Mouse (Mus musculus): ENCODE results near the gene Mrpl14. TPM values are rescaled to one million over a fixed set of nuclear protein-coding genes. Genes with fewer than 3 reads are reported as not detected.

Gene Mrpl14
- total RNA-seq (2021) = 100 to 1,000 TPM; 126 to 132 TPM
- polyA plus RNA-seq (2012; rRNA removed) = 223 and 257 TPM in 2 replicates
- long read RNA-seq, transcript Mrpl14-201 (3 exons, 645 nt) = major isoform, 82 of 97 reads
- long read RNA-seq, partial matches to known transcripts = 0 of 97 reads
- long read RNA-seq, other reads (novel, unspliced or antisense) = 9 of 97 reads

GRCm38 (mm10) chr17:45686093-45686619, at the start of gene Mrpl14:
Mrpl14 (plus strand) TSS chr17:45686322.
- peak; percentile 93 for DNase-seq

GRCm38 (mm10) chr17:45638596-45639295, 47.4 kb upstream of the Mrpl14 start:
- DNase-seq = no peak

- DNase-seq = no peak
These were observed 44.1 kb upstream of the Mrpl14 start for GRCm38 (mm10) chr17:45641981-45642380.

- peak; percentile 65 for DNase-seq
These were observed 43.4 kb upstream of the Mrpl14 start for GRCm38 (mm10) chr17:45642701-45643100.

GRCm38 (mm10) chr17:45644185-45644584, 41.9 kb upstream of the Mrpl14 start:
- DNase-seq = no peak

- DNase-seq = no peak
These were observed 32.9 kb upstream of the Mrpl14 start for GRCm38 (mm10) chr17:45653233-45653632.

- no peak for DNase-seq
These were observed 30.3 kb upstream of the Mrpl14 start for GRCm38 (mm10) chr17:45655820-45656219.

GRCm38 (mm10) chr17:45659225-45659624, 26.9 kb upstream of the Mrpl14 start, which contains the start of gene Capn11:
Capn11 (minus strand) TSS chr17:45659325.
- DNase-seq = no peak

- DNase-seq = peak; percentile 76
These were observed 22.8 kb upstream of the Mrpl14 start for GRCm38 (mm10) chr17:45663106-45663919.

- DNase-seq = no peak
These were observed 21.5 kb upstream of the Mrpl14 start for GRCm38 (mm10) chr17:45664608-45665007.

- no peak for DNase-seq
These were observed 20.0 kb upstream of the Mrpl14 start for GRCm38 (mm10) chr17:45666091-45666490.

GRCm38 (mm10) chr17:45667481-45667880, 18.6 kb upstream of the Mrpl14 start:
- DNase-seq = no peak

- no peak for DNase-seq
These were observed 18.1 kb upstream of the Mrpl14 start for GRCm38 (mm10) chr17:45667986-45668385.

GRCm38 (mm10) chr17:45671821-45672220, 14.3 kb upstream of the Mrpl14 start:
- no peak for DNase-seq

GRCm38 (mm10) chr17:45672598-45672997, 13.5 kb upstream of the Mrpl14 start:
- DNase-seq = no peak

- DNase-seq = peak; percentile 53
These were observed 8.0 kb upstream of the Mrpl14 start for GRCm38 (mm10) chr17:45678106-45678505.

GRCm38 (mm10) chr17:45680391-45680980, 5.6 kb upstream of the Mrpl14 start:
- peak; percentile 50 for DNase-seq

- DNase-seq = no peak
These were observed 4.5 kb upstream of the Mrpl14 start for GRCm38 (mm10) chr17:45681588-45681987.

- DNase-seq = no peak
These were observed 3.3 kb upstream of the Mrpl14 start for GRCm38 (mm10) chr17:45682843-45683242.

- no peak for DNase-seq
These were observed 1.4 kb upstream of the Mrpl14 start for GRCm38 (mm10) chr17:45684667-45685131.

GRCm38 (mm10) chr17:45685171-45686092, 690 bp upstream of the Mrpl14 start:
- peak; percentile 69 for DNase-seq
